Mouse (Mus musculus) heart, postnatal 0 days (tissue): Measurements from ENCODE around the gene Iqgap3. TPM values are rescaled to one million over a fixed set of nuclear protein-coding genes. Genes with fewer than 3 reads are reported as not detected.

Experiments used
- ATAC-seq: fragments of 200-750 bp; cut with Nextera tagmentation; 2 replicates; pipeline ENCODE4 v1.8.0; 2017; ENCODE audit warnings: low read depth, moderate number of reproducible peaks, moderate library complexity; ENCODE audit not compliant: insufficient read depth
- DNase-seq: peaks from one replicate; pipeline ENCODE4 v3.0.0-alpha.2; 2016; ENCODE audit warnings: low spot score
- H3K27ac ChIP-seq: fragments of 300-500 bp; sonication (generic); 2 replicates; pipeline ENCODE4 v1.5.1; 2014; ENCODE audit warnings: low read depth, mild to moderate bottlenecking
- H3K27me3 ChIP-seq: fragments of 300-500 bp; sonication (generic); 2 replicates; pipeline ENCODE4 v1.6.1; 2014; ENCODE audit warnings: low read length, mixed read lengths; ENCODE audit not compliant: control insufficient read depth, insufficient read depth
- H3K36me3 ChIP-seq: fragments of 300-500 bp; sonication (generic); replicated peaks from 2 replicates; pipeline ENCODE4 v1.6.1; 2014; ENCODE audit warnings: low read length, mixed read lengths; ENCODE audit not compliant: control insufficient read depth, insufficient read depth
- H3K4me1 ChIP-seq: fragments of 300-500 bp; sonication (generic); 2 replicates; pipeline ENCODE4 v1.6.1; 2014; ENCODE audit warnings: antibody characterized with exemption; ENCODE audit not compliant: control insufficient read depth, insufficient read depth
- H3K4me2 ChIP-seq: fragments of 300-500 bp; sonication (generic); 2 replicates; pipeline ENCODE4 v1.6.1; 2014; ENCODE audit warnings: low read depth, mild to moderate bottlenecking, low read length, moderate library complexity
- H3K4me3 ChIP-seq: fragments of 300-500 bp; sonication (generic); 2 replicates; pipeline ENCODE4 v1.5.1; 2014; ENCODE audit warnings: low read depth, low read length
- H3K9ac ChIP-seq: fragments of 300-500 bp; sonication (generic); replicated peaks from 2 replicates; pipeline ENCODE4 v1.6.1; 2014; ENCODE audit warnings: low read depth, low read length, mixed read lengths
- H3K9me3 ChIP-seq: fragments of 300-500 bp; sonication (generic); replicated peaks from 2 replicates; pipeline ENCODE4 v1.6.1; 2016; ENCODE audit warnings: low read length; ENCODE audit not compliant: control insufficient read depth
- CTCF ChIP-seq: IDR thresholded peaks from 2 replicates; pipeline ENCODE4 v1.5.1; 2016; ENCODE audit warnings: antibody characterized with exemption, control low read depth, low read depth
- EP300 ChIP-seq: IDR thresholded peaks from 2 replicates; pipeline ENCODE4 v1.6.1; 2016; ENCODE audit warnings: antibody characterized with exemption, low read depth
- WGBS: fragments of 180-500 bp; shearing (Covaris S2); extraction: QIAGEN DNeasy Blood & Tissue Kit; methylation state at CpG from one replicate; pipeline ENCODE4 v1.1.7; 2014; 5-methylcytosine and 5-hydroxymethylcytosine counted together
- polyA plus RNA-seq: library from polyadenylated mRNA; unstranded; fragments of >200 nt; fragmentation: Nextera tagmentation; extraction: Ambion mirVana; gene quantifications from 2 replicates; pipeline ENCODE4 v1.2.1, GENCODE M21; 2015
- total RNA-seq: library from RNA; depleted of rRNA; stranded (reverse); fragments of >200 nt; gene quantifications from 2 replicates; pipeline ENCODE4 v1.2.3, GENCODE M21; 2014; ENCODE audit warnings: low replicate concordance

Gene Iqgap3
- total and polyA plus RNA-seq, 2 experiments from 2014 or later, result 6.8 to 35.3 TPM

DNA sequence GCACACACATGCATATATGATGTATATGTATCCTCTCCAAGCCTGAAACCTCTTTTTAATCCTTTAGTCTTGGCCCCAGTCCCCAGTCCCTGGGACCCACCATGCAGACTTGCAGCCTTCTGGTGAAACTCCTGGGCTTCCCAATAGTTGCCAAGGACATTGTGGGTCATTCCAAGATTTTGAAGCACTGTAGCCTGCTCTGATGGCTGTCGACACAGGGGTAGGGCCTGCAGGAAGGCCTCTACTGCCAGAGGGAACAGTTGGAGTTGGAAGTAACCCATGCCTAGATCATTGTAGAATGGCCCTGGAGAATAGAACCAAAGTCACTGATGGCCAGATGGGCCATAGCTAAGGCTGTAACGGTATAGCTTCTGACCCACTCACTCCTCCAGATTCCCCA lies 7.4 kb upstream of the Iqgap3 start:
- H3K27me3 ChIP-seq, result no peaks in the 10 kb centered on the region
- TF ChIP-seq CTCF, result no peak
- no peak for TF ChIP-seq EP300
- WGBS, result 55% methylated on average over 2 of the region's 2 CpGs

DNA sequence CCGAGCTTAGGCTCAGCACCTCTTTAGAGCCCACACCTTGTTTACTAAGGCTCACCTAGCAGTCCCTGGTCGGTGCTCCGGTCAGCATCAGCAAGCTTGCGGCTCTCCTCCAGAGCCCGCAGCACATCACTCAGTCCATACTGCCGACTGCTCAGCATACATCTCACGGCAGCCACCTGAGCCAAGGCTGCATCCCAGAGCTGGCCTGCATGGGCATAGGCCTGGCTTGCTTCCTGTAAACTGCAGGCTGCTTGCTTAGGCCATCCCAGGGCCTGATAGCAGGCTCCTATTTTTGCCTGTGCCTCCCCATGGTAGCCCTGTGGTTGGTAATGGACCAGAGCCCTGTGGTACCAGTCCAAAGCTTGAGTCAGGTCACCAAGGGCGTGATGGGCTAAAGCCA lies 7.0 kb upstream of the Iqgap3 start:
- 80% methylated on average over 8 of the region's 8 CpGs for WGBS
- TF ChIP-seq EP300 (no peak), CTCF (no peak)
- Histone ChIP-seq H3K4me1 (no peaks in the 10 kb centered on the region), H3K27me3 (no peaks in the 10 kb centered on the region), H3K36me3 (no peaks in the 10 kb centered on the region), H3K4me3 (no peak overlapping the region), H3K4me2 (no peak overlapping the region), H3K27ac (no peak overlapping the region), H3K9ac (no peak overlapping the region), H3K9me3 (no peaks in the 10 kb centered on the region)
- DNase-seq (no peak), ATAC-seq (no peak)

More for the DNA sequence above, 7.4 kb upstream of the Iqgap3 start:
- no peaks in the 10 kb centered on the region for H3K4me1 ChIP-seq
- ATAC-seq, result no peak
- no peak overlapping the region for H3K27ac ChIP-seq
- H3K9me3 ChIP-seq, result no peaks in the 10 kb centered on the region
- H3K4me2 ChIP-seq, result no peak overlapping the region
- DNase-seq, result no peak
- no peak overlapping the region for H3K9ac ChIP-seq
- H3K4me3 ChIP-seq, result no peak overlapping the region
- H3K36me3 ChIP-seq, result no peaks in the 10 kb centered on the region

DNA sequence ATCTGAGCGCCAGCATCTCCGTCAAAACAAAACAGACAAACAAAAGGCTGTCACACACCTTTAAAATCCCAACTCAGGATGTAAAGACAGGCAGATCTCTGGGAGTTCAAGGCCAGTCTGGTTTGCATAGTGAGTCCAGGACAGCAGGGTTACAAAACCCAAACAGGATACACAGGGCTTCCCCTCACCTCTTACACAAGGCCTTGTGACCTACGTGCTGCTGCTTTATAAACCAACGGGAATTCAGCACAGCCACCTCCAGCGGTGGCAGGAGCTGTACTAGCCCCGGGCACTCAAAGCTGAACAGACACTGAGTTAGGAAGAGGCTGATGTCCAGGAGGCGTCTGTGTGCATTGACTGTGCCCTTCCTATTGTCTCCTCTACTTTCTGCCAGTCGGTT lies 4.3 kb upstream of the Iqgap3 start:
- H3K9me3 ChIP-seq, result no peaks in the 10 kb centered on the region
- DNase-seq (no peak), ATAC-seq (no peak)
- peaks cover 5% of the 10 kb centered on the region; the same call in 1 of the 2 replicates for H3K4me1 ChIP-seq
- no peak overlapping the region for H3K27ac ChIP-seq
- no peak overlapping the region for H3K4me2 ChIP-seq
- H3K27me3 ChIP-seq, result no peaks in the 10 kb centered on the region
- no peak overlapping the region for H3K9ac ChIP-seq
- no peak overlapping the region for H3K4me3 ChIP-seq
- no peak for TF ChIP-seq EP300
- TF ChIP-seq CTCF, result no peak
- no peaks in the 10 kb centered on the region for H3K36me3 ChIP-seq
- 37% methylated on average over 8 of the region's 8 CpGs for WGBS

DNA sequence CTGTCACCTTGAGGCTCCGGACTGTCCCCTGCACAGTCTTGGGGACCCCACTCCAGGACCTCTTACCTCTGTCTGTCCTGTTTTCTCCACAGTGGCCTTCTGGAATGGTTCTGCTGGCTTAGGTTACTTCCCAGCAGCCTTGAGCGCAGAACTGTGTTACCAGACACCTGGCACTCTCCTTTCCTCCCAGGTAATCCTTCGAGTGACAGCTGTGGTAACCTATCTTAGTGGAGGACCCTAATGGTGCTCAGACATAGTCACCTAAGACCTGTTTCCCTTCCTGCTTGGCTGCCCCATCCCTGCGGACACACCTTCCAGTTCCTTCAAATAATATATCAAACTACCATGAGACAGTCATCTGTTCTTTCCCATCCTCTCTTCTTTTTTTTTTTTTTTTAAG lies 3.6 kb upstream of the Iqgap3 start, which contains the start of gene Ttc24:
Gene Ttc24 (minus strand): TSS at position 101 of the 400 bp plus-strand sequence.
- no peak within 1 kb of the TSS for H3K9ac ChIP-seq
- 62% methylated on average over 4 of the region's 4 CpGs for WGBS
- DNase-seq, result no peak

DNA sequence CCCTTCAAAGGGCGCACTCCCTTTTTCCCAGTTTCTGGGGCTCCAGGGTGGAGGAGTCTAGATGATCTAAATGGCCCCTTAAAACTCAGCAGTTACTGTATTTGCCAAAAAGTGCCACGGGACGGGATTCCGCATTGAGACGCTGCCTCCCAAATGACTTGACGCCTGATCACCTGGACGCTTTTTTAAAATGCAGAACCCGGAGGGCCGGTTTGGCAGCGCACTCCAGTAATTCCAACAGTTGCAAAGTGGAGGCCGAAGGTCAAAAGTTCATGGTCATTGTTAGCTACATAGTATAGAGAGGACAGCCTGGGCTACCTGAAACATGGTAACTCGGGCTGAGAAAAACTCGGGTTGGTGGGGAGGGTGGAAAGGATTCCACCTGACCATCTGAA lies 450 bp downstream of the Iqgap3 start:
- no peak for TF ChIP-seq EP300
- no peak for TF ChIP-seq CTCF
- Histone ChIP-seq H3K36me3 (peaks cover 16% of the 10 kb centered on the region; the same call in 1 of the 2 replicates), H3K9ac (peak overlapping the region; percentile 49), H3K4me1 (peaks cover 9% of the 10 kb centered on the region; the same call in 1 of the 2 replicates), H3K27ac (peak overlapping the region; percentile 30; the same call in 1 of the 2 replicates), H3K9me3 (no peaks in the 10 kb centered on the region), H3K27me3 (no peaks in the 10 kb centered on the region), H3K4me2 (peak overlapping the region; percentile 94), H3K4me3 (peak overlapping the region; percentile 72)
- ATAC-seq (peak; percentile 3; the same call in 1 of the 2 replicates), DNase-seq (no peak)
- WGBS, result 1% methylated on average over 13 of the region's 13 CpGs

More for the DNA sequence above, 3.6 kb upstream of the Iqgap3 start, which contains the start of gene Ttc24:
- Histone ChIP-seq H3K27me3 (no peaks in the 10 kb centered on the region), H3K9me3 (no peaks in the 10 kb centered on the region), H3K4me1 (peaks cover 9% of the 10 kb centered on the region; the same call in 1 of the 2 replicates), H3K4me3 (no peak within 1 kb of the TSS), H3K4me2 (no peak within 1 kb of the TSS), H3K36me3 (no peaks in the 10 kb centered on the region), H3K27ac (no peak within 1 kb of the TSS)
- no peak for ATAC-seq
- TF ChIP-seq EP300 (no peak), CTCF (no peak)

DNA sequence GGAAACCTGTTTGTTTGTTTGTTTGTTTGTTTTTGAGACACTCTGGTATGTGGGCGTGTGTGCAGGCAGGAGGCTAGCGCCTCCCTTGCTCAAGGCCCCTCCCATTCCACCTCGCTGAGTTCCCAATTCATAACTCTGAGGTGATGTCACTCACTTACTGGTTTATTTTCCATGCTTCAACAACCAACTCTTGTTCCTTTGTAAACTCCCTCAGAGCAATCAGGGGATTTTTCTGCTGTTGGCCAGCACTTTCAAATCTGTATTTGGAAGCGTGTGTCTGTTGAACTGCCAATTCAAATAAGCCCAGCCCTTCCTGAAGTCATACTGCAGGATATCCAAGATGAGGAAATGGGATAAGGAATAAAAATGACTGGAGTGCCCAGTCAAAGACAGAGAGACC lies 892 bp downstream of the Iqgap3 start:
- ATAC-seq, result peak; percentile 62
- H3K27me3 ChIP-seq, result no peaks in the 10 kb centered on the region
- peaks cover 9% of the 10 kb centered on the region; the same call in 1 of the 2 replicates for H3K4me1 ChIP-seq
- peak overlapping the region; percentile 72 for H3K4me3 ChIP-seq
- TF ChIP-seq EP300, result no peak
- no peak for TF ChIP-seq CTCF
- WGBS, result 5% methylated on average over 4 of the region's 4 CpGs
- H3K9ac ChIP-seq, result 0 out of 2 replicates have a peak overlapping the region, but pooled peaks have one; percentile 49
- no peaks in the 10 kb centered on the region for H3K9me3 ChIP-seq
- peak overlapping the region; percentile 94 for H3K4me2 ChIP-seq
- peaks cover 16% of the 10 kb centered on the region; the same call in 1 of the 2 replicates for H3K36me3 ChIP-seq
- DNase-seq, result peak; percentile 82
- H3K27ac ChIP-seq, result 0 out of 2 replicates have a peak overlapping the region, but pooled peaks have one; percentile 46
